Mouse (Mus musculus): ENCODE measurements at regions not wholly inside any gene's neighbourhood (a gene's known extent, or its start where the extent isn't known, plus 50 kb on each side); places are given as distances from the start of the nearest gene placed in this dataset.
A peak's percentile ranks its signal among the peaks of the same experiment; 100 is the strongest.

DNA sequence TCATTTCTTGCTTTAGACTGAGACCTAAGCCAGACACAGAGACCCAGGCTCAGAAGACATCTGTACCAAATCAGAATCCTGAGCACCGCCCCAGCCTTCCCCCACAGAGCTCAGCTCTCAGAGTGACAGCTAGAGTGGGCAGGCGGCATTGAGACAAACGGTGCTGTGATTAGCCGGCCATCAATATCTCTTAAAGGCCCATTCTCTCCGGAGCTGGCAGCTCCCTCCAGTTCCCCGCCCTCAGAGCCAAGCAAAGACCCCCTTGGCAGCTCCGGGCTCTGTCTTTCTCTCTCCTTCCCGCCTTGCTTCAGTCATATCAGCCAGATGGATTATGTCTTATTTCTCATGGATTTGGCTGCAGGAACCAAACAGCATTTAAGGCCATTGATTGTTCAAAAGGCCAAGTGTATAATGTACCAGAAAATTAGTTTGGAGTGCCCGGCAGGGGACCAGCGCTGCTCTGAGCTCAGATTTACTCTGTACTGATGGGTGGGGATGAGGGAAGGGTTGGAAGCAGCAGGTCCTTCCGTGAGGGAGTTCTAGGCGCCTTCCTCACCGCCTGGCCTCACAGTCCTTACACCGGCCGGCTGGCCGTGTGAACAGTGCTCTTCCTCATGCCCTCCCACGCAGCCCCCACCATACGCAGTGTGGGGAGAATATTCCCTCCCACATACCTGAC is 109.0 kb upstream of the Thy1 start:
- Histone ChIP-seq H3K27ac (no peak overlapping the region), H3K4me3 (no peak overlapping the region)
- no peak for TF ChIP-seq CTCF (IDR thresholded peaks at IDR 0.05)
- no peak for DNase-seq (ENCODE audit: extremely low spot score in 1 of 2, low spot score in 2 of 2)
- intact Hi-C loops (cut with DNase I): no loop called here

DNA sequence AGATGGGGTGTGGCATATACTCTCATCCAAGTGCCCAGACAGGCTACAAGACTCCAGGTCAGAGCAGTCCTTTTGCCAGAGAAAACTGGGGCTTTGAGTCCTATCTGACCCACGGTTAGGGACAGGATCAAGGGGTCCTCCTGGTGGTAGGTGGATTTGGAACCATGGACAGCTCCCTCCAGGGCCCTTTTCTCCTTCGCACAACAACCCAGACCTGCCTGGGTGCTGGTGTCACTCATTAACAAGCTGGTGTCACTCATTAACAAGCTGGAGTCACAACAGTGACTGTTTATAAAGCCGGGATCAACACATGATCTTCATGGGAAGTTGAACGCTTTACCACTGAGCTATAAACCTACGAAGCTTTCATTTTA is 108.5 kb upstream of the Thy1 start:
- intact Hi-C loops (cut with DNase I): no loop called here
- TF ChIP-seq CTCF (IDR thresholded peaks at IDR 0.05): no peak
- H3K4me3 ChIP-seq: no peak overlapping the region
- no peak for DNase-seq (ENCODE audit: extremely low spot score in 1 of 2, low spot score in 2 of 2)
- no peak overlapping the region for H3K27ac ChIP-seq

DNA sequence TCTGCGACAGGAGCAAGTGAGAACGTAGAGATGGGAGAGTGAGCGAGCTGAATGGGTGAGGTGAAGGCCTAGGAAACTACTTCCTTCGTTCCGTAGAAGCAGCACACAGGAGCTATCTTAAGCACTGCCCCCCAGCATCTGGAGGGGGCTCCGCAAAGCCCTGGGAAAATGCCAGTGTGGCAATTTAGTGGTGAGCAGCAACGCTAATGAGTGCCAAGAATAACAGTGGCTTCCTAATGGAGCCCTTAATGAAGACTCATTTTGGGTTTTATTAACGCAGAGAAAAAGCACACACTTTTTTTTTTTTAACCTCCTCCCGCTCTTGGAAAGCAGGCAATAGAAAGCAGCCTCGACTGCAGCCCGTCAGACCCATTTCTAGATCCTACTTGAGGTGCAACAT is 103.8 kb upstream of the Thy1 start:
- intact Hi-C loops (cut with DNase I): no loop called here
- no peak for TF ChIP-seq CTCF (IDR thresholded peaks at IDR 0.05)
- no peak overlapping the region for H3K4me3 ChIP-seq

DNA sequence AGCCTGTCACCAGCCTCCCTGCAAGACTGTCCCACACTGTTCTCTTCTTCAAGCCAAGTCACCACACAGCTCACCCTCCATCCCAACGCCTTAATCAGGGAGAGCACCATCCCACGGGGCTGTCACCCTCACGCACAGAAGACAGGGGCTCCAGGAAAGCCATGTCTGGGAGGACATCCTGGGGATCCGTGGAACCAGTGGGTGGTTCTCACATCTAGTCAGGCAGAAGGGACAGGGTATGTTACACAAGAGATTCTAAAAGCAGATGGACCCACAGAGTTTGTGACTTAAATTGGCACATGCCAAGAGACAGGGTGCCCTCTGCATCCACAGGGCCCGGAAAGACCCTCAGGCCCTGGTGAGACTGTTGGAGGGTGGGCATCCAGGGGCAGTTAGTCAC is 101.0 kb upstream of the Thy1 start:
- intact Hi-C loops (cut with DNase I): no loop called here
- no peak for TF ChIP-seq CTCF (IDR thresholded peaks at IDR 0.05)
- DNase-seq (ENCODE audit: extremely low spot score in 1 of 2, low spot score in 2 of 2): no peak
- peak overlapping the region; percentile 50; the same call in 1 of the 2 replicates for H3K27ac ChIP-seq
- no peak overlapping the region for H3K4me3 ChIP-seq

More for the DNA sequence above, 103.8 kb upstream of the Thy1 start:
- DNase-seq (ENCODE audit: extremely low spot score in 1 of 2, low spot score in 2 of 2): no peak
- H3K27ac ChIP-seq: no peak overlapping the region

DNA sequence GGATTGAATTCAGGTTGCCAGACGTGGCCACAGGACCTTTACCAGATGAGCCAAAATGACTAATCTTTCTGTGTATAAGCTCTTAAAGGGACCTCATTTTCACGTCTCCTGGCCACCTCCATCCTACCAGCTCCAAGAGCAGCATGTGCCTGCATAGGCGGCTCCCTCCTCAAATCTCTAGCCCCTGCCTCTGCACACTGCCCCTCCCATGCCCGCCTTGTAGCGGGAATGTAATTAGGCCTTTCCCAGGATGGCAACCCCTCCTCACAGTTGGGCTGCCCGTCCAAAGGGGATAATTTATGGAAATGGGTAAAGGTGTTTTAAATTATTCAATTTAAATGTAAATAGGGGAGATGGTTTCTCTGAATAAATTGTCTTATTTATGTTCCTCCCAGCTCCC is 99.7 kb upstream of the Thy1 start:
- intact Hi-C loops (cut with DNase I): no loop called here
- TF ChIP-seq CTCF (IDR thresholded peaks at IDR 0.05): no peak
- Histone ChIP-seq H3K4me3 (no peak overlapping the region), H3K27ac (no peak overlapping the region)
- DNase-seq (ENCODE audit: extremely low spot score in 1 of 2, low spot score in 2 of 2): no peak

DNA sequence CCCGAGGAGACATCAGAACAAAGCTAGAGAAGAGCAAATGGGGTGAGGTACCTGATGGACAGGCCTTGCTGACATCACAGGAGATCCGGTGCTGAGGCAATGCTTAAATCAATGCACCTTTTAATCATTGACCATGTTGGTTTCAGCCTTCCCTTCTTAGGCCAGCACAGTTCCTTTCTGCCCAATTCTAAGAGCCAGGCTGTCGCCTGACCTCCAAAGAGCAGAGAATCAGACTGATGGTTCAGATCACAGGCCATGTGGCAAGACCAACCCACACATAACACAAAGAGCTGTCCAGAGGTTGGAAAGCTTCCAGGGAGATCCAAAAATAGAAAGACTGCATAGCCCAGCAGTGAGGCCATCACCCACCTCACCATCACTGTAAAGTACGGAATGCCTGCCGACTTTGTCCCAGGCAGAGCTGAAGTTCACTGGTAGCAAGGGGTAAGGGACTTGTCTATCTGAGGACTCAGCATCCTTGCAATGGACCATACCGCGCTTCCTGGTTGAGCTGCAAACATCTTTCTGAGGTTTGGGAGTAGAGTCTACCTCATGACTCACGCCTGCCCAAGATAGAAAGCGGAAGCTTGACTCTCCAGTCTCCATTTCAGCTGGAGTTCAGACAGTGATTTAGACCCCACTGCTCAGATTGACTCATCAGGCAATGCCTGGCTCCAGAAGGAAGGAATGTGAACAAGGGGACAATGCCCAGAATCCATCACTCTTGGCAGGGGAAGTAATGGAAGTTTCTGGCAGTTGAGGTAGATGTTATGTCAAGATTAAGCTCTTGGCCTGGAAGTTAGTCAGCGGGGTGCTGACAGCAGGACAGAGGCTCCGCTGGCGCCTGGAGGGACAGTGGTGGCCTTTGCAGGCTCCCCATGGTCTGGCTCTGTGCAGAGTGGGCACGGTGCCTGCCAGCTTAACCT is 98.1 kb upstream of the Thy1 start:
- no peak for TF ChIP-seq CTCF (IDR thresholded peaks at IDR 0.05)
- no peak for DNase-seq (ENCODE audit: extremely low spot score in 1 of 2, low spot score in 2 of 2)
- Histone ChIP-seq H3K4me3 (no peak overlapping the region), H3K27ac (peak overlapping the region; percentile 44)
- intact Hi-C loops (cut with DNase I): no loop called here

DNA sequence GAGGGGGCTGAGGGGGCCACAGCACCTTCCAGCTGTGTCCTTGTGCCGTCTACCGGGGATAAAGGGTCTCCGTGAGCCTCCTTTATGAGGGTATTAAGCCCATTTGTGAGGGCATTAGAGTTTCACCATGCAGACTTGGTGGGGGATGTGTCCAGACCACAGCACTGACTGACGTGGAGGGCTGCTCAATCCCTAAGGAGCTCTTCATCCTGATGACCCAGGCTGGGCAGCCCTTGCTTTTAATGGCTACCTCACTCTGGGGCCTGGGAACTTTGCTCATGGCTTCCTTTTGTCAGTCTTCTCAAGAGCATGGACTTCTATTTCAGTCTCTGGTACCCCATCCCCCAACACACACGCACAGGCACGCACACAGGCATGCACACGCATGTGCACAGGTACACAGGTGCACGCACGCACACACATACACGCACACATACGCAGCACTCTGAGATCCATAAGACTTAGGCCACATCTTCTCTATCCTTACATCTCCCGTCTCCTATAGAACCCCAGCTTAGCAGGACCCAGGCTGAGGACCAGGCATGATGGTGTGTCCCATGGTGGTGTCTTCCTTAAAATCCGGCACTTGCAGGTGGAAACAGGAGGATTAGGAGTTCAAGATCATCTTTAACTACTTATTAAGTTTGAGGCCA is 97.1 kb upstream of the Thy1 start:
- no peak overlapping the region for H3K27ac ChIP-seq
- DNase-seq (ENCODE audit: extremely low spot score in 1 of 2, low spot score in 2 of 2): no peak
- no peak overlapping the region for H3K4me3 ChIP-seq
- intact Hi-C loops (cut with DNase I): no loop called here
- TF ChIP-seq CTCF (IDR thresholded peaks at IDR 0.05): no peak

DNA sequence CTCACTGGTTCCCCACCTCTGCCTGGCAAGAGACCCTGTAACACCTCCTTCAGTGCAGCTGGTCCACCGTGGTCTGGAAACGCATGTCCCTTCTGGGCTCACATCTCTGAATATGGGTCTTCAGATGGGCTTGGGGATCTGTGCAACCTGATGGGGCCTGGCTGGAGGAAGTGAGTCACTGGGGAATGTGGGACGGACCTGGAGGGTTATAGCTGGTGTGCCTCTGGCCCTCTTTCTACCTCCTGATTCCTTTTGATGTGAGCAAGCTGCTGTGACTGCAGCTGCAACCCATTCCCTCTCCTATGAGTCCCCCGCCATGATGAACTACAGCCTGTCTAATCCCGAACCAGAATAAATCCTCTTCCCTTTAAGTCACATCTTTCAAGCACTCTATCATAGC is 96.1 kb upstream of the Thy1 start:
- Histone ChIP-seq H3K4me3 (no peak overlapping the region), H3K27ac (no peak overlapping the region)
- DNase-seq (ENCODE audit: extremely low spot score in 1 of 2, low spot score in 2 of 2): no peak
- no peak for TF ChIP-seq CTCF (IDR thresholded peaks at IDR 0.05)
- intact Hi-C loops (cut with DNase I): no loop called here

DNA sequence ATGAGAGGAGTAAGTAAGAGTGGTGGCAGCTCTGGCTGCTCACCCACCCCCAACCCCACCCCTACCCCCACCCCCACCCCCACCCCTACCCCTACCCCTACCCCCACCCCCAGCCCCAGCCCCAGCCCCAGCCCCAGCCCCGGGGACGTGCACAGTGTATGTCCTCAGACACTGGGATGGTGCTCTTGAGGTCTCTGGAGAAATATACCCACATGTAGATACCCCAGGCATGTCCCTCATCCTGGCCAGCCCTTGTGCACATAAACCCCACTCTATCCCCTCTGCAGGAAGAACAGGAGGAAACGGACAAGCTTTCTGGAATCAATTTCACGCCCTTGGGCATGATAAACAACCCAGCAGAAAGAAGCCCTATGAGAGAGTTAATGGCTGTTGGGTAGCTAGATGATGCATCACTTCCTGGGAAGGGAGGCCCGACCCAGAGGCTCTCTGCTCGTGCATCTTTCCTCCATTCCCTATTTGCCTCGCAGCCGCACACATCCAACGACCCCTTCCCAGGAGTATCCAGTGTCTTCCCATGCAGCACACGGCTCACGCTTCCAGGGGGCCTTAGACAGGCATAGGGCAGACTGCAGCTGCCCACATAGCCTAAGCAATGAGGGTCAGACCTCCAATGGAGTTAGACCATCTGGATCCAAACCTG is 95.6 kb upstream of the Thy1 start:
- DNase-seq (ENCODE audit: extremely low spot score in 1 of 2, low spot score in 2 of 2): no peak
- Histone ChIP-seq H3K27ac (no peak overlapping the region), H3K4me3 (no peak overlapping the region)
- TF ChIP-seq CTCF (IDR thresholded peaks at IDR 0.05): no peak
- intact Hi-C loops (cut with DNase I): no loop called here

DNA sequence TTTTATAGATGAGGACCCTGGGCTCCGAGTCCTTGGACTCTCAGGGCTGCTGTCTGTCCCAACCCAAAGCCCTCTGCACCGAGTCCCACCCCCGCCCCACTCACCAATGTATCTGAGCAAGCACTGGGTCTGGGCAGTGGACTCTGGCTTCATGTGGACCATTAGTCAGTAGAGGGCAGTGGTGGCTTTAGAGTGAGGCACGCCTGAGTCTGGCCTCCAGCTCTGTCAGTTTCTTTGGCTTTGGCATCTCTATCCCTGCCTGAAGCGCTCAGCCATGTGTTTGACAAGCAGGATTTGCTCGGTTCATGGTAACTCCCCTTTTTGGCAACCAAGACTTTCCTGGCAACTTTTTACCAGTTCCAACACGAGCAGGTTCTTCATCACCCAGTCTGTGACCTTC is 90.1 kb upstream of the Thy1 start:
- H3K27ac ChIP-seq: no peak overlapping the region
- intact Hi-C loops (cut with DNase I): no loop called here
- no peak overlapping the region for H3K4me3 ChIP-seq
- TF ChIP-seq CTCF (IDR thresholded peaks at IDR 0.05): peak; percentile 42
- DNase-seq (ENCODE audit: extremely low spot score in 1 of 2, low spot score in 2 of 2): no peak

DNA sequence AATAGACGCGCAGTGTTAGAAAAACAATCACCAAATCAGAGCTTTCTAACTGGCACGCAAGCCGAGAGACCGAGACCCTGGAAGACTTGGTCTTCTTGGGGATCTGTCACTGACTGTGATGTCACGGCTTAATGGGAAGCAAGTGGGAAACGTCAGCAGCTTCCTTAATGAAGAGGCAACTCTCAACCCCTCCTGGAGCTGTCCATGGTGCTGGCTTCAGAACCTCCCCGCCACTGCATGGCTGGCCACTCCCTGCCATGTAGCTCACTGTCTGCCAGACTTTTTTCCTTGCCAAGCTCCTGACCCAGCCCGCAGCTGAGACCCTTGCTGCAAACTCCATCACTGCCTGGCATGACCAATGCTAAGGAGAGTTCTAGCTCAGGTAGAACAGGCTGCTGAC is 83.6 kb upstream of the Thy1 start:
- Histone ChIP-seq H3K27ac (no peak overlapping the region), H3K4me3 (no peak overlapping the region)
- no peak for TF ChIP-seq CTCF (IDR thresholded peaks at IDR 0.05)
- no peak for DNase-seq (ENCODE audit: extremely low spot score in 1 of 2, low spot score in 2 of 2)
- intact Hi-C loops (cut with DNase I): no loop called here

DNA sequence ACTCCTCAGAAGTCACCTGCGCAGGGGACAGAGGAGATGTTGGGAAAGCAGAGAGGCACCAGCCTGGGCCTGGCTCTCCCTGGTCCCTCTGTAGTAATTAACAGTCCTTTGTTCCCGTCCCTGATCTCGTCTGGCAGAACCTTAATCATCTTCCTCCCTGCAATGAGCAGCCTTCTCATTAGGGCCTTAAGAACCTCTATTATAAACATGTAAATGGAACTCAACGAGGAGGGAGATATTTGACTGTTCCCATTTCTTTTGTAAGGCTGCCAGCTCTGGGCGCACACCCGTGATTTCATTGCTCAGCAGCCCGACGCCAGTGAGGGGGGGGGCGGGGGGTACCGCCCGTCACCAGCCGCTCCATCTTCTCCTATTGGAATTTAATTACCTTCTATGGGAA is 81.8 kb upstream of the Thy1 start:
- Histone ChIP-seq H3K4me3 (no peak overlapping the region), H3K27ac (no peak overlapping the region)
- no peak for TF ChIP-seq CTCF (IDR thresholded peaks at IDR 0.05)
- intact Hi-C loops (cut with DNase I): no loop called here
- DNase-seq (ENCODE audit: extremely low spot score in 1 of 2, low spot score in 2 of 2): no peak

All from left cerebral cortex, adult 2 months (tissue).